Mouse (Mus musculus) urinary bladder, postnatal 4 days (tissue): ENCODE measurements at regions not wholly inside any gene's neighbourhood (a gene's known extent, or its start where the extent isn't known, plus 50 kb on each side); places are given as distances from the start of the nearest gene placed in this dataset.
"Not testable (repeated sequence)": the region's sequence is repeated elsewhere in the genome, so short reads cannot be mapped to it uniquely, and the experiment has no call there.

Source experiments
- DNase-seq, 2 experiments: peaks; one replicate each; pipeline ENCODE4 v3.0.0; 2021 to 2022; ENCODE audit warnings: low spot score in 2 of 2

DNA sequence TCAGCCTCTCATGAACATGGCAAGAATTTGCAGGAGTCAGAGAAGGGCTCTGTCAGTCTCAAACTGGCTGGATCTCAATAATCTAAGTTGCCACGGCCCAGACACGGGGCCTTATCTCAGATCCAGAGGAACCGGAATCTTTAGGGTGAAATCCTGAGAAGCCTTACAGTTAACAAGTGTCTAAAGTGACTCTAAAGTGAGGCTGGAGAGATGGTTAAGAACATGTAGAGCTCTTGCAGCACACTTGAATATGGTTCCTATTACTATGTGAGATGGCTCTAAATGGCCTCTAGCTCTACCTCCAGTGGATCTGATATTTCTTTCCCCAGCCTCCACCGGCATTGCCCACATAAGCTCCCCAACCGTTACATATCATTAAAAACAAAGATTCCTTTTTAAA is 157.8 kb upstream of the Mpdz start:
- DNase-seq = no peak

DNA sequence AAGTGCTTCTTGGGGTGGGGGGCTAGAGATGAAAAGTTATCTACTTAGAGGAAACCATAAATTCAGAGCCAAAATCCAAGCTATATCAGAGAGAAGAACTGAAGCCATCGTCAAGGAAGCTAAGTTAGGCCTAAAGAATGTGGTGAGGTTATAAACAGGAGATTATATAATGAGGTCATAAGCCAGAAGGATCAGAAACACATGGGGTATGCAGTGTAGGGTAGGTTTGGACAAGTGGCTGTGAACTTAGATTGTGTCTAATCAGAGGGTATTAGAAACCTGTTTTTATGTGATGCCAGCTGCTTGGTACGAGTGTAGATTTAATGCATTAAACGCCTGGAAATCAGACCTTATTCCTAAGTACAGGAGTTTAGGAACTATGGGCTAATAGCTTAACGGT is 154.8 kb upstream of the Mpdz start:
- DNase-seq = no peak

DNA sequence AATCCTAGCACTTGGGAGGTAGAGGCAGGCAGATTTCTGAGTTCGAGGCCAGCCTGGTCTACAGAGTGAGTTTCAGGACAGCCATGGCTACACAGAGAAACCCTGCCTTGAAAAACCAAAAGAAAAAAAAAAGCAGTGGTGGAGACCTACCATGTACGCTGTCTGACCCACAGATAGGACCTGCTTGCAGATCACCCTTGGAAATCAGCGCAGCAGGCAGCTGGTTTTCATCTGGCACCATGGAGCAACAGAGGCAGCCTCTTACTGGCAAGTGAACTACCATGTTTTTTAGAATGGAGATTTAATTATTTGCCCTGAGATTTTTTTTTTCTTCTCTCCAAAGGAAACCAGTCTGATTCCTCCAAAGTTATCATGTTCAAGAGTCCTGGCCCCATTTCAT is 150.8 kb upstream of the Mpdz start:
- DNase-seq = not testable (repeated sequence)

DNA sequence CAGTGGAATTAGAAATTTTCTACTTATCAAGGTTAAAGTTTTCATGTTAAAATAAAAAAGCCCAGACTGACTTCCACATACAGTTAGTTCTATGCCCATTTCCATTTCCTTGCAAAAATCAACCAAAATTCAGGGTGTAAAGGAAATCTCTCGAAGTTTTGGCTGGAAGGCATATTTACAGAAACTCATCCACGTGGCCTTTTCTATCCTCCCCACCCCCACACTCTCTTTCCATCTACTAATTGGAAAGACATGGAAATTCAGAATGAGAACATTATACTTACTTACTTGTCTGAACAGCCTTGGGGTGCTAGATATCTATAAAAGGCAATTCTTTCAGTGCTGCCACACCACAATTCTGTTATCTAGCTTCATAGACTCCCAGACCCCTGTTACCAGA is 139.9 kb upstream of the Mpdz start:
- no peak for DNase-seq

DNA sequence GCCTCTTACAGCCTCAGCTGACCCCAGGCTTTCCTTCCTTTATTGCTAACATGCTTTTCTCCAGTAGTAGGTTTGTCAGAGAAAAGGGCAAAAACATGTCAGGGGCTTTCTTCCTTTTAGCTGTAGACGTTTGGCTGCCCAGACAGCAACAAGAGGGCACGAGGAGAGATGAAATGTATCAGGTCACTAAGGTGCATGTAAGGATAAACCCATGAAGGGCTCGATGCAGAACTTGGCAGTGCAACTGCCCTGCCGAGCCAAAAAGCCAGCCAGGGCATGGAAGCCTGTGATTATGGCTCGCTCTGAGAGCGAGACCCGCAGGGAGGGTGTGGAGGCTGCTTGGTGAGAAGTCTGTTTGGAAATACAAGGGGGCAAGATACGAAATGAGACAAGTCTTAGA is 137.9 kb upstream of the Mpdz start:
- no peak for DNase-seq

DNA sequence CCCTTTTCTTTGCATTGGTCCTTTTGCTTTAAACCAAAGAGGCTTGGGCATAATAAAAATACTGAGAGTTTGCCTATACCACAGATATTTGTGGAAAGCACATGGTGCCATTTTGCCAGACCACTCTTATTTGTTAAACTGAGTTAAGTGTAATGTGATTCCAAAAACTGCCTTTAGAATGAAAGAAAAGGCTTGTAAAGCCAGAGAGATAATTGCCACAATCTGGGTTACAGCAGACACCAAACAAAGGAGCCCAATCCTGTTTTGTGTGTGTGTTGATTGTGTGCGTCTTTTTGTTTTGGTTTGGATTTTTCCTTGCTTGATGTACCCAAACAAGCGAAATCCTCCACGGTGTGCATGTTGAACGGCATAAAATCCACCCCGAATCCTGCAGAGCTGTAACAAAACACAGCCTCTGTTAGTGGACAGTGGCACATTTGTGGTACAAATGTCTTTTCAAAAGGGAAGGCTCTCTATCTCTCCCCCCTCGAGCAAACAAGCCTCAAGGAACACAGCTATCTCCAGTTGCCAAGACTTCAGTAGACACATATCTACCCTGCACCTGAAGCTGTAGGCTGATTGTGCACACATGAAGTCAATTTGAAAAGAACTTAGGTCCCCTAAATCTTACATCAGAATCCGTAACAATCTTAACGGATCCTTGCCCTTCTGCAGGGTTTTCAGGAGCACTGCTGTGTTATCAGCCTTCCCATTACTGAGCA is 136.9 kb upstream of the Mpdz start:
- DNase-seq = no peak

DNA sequence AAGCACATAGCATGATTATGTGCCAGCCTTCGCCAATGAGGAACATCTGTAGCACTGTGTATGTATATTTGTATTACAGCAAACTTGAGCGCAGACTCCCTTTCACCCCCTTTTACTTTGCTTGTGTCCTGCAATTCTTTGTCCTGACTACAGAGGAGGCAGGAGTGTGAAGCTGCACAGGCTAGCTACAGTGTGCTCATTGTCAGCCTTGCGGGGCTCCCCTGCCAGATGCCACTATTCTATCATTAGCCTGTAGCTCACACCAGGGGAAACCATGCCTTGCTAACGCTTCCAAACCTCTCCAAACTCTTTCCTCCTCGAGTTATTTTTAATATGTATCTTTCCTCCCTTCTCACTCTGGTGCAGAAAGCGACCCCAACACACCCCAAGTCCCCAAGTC is 136.4 kb upstream of the Mpdz start:
- DNase-seq = no peak

DNA sequence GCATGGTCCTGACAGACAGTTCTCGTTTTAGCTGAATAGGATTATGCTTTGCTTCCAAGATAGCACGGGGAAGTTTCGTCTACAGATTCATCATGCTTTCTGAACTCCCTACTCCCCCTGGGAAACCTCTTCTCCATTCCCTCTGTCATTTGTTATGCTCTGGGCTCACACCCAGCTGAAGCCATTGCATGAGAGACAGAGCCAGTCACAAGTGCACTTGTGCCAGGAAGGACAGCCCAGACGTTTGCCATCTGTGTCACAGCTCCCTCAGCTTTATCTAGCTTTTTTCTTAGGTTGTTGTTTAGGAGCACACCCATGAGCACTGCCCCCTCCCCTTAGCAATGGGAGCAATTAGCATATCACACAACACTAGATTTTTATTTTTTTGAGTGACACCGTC is 131.2 kb upstream of the Mpdz start:
- DNase-seq = no peak

DNA sequence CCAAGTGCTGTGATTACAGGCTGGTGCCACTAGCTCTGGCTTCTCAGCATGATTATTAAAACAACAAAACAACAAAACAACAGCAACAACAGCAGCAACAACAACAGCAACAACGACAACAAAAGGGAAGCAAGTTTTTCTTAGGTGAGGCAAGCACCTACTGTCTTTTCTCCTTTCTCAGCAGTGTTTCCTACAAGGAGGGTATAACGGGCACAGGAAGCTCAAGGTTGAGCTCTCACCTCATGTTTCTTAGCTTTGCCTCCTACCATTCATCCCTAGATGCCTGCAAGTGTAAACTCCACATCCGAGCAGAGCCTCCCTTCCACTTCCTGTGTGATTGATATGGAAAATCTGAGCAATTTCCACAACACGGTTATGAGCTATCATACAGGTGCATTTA is 128.1 kb upstream of the Mpdz start:
- DNase-seq = no peak

DNA sequence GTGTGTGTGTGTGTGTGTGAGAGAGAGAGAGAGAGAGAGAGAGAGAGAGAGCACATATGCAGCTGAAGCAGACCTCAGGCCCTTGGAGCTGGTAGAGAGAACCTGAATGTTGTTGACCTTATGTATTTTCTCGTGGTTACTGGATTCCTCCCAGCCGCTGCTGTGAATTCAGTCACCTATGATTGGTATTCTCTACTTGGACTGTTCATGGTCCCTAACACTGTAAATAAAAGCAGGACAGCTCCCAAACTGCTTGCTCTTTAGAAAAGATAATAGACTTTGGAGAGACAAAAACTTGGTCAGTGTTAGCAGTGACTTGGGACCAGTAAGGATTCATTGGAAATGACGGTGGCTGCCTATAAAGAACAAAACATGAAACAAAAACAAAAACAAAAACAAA is 126.9 kb upstream of the Mpdz start:
- DNase-seq = no peak

DNA sequence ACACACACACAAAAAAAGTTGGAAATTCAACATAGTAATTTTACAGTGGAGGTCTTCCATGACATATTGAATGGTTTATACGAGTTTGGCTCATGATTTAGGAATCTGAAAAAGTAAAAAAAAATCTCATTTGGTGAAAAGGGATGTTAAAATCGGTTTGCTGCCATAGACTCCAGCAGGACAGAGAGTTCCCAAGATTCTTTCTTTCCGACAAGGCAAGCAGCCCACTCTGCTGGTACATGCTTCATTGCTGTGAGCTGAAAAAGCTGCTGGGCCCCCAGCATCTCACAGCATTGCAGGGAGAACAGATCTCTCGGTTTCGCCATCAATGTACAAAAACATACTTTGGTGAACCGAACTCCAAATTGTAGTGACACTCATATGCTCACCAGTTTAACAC is 125.8 kb upstream of the Mpdz start:
- DNase-seq = no peak

DNA sequence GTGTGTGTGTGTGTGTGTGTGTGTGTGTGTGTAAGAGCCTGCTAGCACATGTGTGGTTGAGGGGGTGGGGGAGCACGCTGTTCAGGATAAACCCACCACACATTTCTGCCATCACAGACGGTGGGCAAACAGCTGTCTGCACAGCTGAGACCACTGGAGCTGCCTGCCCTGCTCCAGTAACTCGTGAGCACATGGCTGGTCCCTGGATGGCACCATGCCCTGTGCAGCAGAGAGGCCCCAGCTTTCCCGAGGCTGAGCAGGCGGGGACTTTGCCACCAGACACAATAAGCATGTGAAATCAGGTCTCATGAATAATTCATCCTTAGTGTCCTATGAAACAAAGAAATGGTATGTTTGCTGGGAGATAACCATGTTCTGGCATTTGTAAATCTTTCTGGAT is 125.3 kb upstream of the Mpdz start:
- DNase-seq = no peak

DNA sequence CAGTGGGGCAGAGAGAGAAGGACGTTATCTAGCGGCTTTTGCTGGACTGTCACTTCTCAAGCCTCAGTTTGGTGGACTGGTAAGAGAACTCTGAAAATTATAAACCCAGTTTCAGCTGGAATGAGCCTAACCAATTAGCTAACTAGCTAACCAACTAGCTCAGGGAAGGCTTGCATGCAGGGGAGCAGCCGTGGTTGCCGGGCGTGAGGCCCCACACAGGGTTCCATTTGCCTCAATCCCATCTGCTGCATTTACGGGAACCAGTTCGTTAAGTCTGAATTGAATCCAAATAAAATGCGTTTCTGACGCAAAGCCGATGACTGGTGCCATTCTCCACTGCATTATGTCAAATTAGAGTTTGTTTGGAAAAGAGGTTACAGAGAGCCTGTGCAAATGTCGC is 123.9 kb upstream of the Mpdz start:
- no peak for DNase-seq

DNA sequence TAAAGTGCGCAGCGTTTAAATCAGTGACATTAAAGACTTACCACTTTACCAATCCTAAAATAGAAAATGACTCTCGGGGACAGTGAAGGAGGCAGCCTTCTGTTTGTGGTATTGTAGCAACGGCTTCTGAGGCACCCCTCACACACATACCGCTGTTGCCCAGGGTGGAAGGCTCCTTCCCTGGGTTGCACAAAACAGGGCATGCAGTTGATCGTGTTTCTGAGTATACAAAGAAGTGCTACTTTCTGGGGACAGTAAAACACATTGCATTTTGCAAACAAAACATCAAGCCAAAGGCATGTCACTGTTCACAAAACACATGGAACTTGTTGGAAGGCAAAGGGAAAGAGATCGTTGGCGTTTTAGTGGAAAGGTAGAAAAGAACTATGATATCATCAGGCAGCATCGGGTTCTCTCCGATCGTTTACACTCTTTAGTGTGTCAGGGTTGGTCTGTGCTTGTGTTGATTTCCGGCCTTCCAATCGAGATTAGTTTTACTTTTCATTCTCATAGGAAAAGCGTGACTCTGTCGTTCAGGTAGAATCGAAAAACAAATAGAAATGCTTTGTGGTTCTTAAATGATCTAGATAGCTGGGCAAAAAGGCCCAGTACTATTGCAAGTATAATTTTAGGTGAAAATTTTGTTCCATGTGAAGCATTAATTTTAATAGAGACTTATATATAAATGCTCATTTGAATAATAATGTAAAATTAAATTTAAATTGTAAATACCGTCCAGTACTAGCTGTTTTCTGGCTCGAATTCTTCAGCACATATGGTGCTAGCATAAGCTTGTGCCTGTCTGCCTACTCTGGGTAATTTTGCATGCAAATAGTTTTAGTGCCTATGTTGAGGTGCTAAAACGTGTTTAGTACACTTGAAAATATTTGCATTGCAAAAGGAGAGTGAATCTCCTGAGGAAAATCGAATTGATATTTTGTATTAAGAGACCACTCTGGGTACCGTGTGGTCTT is 123.1 kb upstream of the Mpdz start:
- no peak for DNase-seq

DNA sequence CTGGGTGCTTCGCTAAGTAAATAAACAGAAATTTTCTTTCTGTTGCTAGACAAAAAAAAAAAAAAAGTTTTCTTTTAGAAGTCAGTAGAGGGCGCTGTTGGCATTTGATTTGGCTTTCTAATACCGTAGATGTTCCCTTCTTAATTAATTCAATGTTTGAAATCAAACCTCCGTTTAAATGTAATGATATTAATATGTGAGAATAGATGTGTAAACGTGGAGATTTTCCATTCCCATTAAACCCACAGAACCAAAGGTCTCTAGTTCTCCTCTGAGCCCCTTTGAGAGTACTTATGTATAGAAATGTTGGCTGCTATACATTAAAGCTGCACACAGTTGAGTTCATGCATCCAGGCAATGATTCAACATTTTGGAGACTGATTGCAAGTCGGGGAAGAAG is 121.8 kb upstream of the Mpdz start:
- DNase-seq = no peak

DNA sequence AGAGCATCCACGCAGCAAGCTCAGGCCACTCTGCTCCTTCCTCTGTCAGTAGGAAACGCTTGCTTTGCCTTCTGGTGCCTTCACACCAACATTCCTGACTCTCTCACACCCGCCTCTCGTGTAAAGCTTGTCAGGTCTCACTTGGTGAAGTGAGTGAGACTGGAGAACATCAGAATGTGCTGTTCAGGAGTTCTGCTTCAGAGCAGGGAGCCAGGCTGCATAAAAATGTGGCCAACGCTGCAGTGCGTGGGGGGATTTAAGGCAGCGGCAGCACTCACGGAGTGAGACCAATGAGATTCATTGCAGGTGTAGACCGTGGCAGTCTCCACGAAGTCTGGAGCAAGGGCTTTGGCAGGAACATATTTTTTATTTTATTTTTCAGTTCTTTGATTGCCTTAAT is 121.0 kb upstream of the Mpdz start:
- DNase-seq = peak in 1 of 2 experiments; percentile 20

DNA sequence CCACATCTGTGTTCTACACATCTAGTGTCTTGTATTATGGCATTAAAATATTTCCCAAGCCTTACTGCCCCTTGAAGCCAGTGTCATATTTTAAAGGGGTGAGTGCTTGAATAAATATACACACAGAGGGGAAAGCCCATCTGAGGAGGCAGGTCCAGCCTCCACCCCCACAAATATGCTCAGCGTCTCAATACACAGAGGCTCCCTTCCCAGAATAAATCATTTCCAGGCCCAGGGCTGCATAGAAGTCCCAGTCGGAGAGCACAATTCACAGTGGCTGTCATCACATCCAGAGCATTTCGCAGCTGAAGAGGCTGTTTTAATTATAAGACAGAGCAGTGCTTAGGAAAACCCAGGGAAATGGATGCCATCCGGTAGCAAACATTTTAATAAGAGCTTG is 118.8 kb upstream of the Mpdz start:
- no peak for DNase-seq

DNA sequence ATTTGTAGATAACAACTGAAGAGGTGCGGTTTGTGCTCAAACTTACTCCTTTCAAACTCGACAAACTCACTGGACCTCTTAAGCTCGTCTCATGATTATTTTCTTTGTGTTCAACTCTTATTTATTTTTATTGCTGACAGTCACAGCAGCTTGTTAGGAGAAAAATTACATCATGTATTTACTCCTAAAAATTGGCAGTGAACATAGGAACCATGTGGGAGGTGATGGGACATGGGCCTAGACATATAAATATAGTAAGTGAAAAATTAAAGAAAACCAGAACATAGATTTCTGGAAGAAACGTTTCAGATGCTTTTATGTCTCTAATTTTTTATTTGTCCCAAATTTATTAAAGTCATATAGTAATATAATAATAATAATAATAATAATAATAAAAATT is 108.2 kb upstream of the Mpdz start:
- no peak for DNase-seq

DNA sequence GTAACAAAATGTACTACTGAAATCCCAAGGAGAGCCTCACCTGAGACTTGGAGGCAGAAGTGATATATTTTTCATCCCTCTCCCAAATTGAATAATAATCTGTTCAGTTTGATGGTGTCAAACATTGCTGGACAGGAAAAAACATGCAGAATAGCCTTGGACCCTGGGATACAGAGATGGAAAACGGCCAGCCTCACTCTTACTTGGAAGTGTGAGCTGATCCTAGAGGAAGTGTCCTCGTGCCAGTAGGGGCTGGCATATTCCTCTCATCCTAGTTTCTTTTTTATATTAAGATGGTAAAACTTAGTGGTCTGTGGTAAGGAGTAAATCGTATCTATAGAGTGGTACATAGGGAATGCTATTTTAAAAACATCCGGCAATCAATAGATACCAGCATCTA is 107.6 kb upstream of the Mpdz start:
- DNase-seq = no peak

DNA sequence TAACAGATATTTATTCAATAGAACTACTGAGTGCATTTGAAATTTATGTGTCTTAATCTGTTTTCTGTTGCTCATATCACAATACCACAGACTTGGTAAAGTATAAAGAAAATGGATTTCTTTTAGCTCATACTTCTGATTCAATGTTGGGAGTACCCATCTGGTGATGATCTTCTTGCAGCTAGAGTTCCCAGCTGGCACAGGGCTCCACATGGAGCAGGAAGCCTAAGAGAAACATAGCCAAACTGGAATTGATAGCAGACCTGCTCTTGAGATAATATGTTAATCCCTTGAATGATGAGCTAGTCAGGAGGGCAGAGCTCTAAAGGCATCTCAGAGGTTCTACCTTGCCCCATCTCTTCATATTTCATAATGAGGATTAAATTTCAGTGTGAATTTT is 97.9 kb upstream of the Mpdz start:
- no peak for DNase-seq

DNA sequence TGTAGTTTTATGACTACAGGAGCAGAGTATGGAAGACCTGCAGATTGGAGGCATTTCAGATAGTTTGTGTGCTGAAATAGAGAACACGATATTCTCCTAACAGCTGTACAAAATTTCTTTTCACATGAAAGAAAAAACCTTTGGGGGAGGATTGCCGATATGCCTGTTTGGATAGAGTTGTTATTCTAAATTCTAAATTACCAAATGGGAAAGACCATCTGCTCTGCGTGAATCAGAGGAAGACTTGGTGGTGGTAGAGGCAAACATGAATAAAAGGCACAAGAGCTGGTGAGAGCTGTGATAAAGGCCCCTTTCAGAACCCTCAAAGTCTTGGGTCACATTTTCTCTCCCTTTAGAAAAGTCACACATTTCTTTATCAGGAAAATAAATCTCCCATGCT is 96.9 kb upstream of the Mpdz start:
- DNase-seq = no peak

DNA sequence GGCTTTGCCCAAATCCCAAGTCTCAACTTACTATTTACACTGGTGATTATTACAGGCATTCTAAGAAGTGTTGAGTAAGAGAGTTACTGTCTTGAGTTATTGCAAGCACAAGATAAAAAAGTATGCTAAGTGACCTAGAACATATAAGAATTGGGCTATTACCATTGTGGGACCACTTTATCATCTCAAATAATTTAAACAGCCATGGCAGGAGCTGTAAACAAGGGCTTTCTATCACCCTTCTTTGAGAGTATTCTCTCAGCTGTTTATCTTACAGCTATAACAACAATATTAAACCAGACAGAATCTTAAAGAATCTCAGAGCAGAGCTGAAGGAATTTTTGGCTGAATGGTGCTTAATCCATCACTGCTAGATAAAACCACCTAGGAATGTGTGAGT is 94.2 kb upstream of the Mpdz start:
- DNase-seq = no peak

DNA sequence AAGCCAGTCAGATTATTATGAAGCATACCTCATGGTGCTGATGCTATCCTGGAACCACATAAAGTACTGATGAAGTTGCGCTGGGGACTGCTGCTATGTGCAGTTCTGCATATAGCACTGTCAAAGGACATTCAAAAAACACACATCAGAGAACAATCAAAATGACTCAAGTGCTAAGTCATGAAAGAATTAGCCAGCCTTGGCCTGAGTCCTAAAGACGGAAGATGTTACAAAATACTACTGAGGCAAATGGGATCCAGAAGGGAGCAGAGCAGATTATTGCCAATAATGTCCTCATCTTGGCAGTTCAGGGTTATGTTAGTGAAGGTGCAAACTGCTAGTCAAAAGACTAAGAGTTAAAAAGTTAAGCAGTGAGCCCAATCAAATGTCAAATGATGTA is 87.9 kb upstream of the Mpdz start:
- DNase-seq = no peak
